Mouse (Mus musculus): ENCODE results near the gene Stpg4. TPM values are rescaled to one million over a fixed set of nuclear protein-coding genes. Genes with fewer than 3 reads are reported as not detected.
A peak's percentile ranks its signal among the peaks of the same experiment; 100 is the strongest.

Stpg4 gene
- total RNA-seq, 1 experiment from 2014 or later = 1.8 TPM

DNA sequence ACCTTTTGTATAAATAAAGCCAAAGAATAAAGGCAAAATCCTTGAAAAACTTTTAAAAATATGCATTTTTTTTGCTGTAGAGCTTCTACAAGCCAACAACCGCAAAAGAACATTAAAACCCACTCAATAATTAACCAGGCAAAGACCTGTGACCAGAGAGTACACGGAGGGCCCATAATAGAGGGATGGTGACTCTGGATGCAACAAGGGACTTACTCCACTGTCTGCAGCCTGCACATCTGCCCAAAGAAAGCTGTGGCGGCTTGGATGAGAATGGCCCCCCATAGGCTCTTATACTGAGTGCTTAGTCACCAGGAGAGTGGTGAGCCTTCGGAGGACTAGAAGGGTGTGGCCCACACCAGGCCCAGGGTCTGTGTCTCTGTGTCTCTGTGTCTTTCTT is 24.1 kb downstream of the Stpg4 start:
- ATAC-seq (replicated peaks in 1 of 2; ENCODE audit: insufficient read depth in 1 of 2, low FRiP score in 2 of 2, low TSS enrichment in 1 of 2, low read depth in 1 of 2, poor library complexity in 2 of 2, severe bottlenecking in 2 of 2) = no peak

DNA sequence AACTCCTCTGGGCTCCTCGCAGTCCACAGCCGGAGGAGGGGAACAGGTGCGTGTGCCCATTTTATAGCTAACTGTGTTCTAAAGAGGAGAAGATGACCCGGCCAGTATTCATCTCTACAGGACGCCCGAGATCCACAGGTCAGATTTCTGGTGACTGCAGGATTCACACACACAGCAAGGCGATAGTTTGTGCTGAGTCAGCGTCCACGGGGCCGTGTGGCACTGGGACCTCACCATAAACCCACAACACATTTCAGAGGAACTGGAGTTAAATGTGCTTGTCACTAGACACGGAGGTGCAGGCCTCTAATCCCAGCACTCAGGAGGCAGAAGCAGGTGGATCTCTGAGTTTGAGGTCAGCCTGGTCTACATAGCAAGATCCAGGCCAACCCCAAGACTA is 25.1 kb downstream of the Stpg4 start:
- no peak for ATAC-seq (replicated peaks in 1 of 2; ENCODE audit: insufficient read depth in 1 of 2, low FRiP score in 2 of 2, low TSS enrichment in 1 of 2, low read depth in 1 of 2, poor library complexity in 2 of 2, severe bottlenecking in 2 of 2)

GRCm38 (mm10) chr17:87397088-87397487 is 30.5 kb downstream of the Stpg4 start:
- no peak for ATAC-seq (replicated peaks in 1 of 2; ENCODE audit: insufficient read depth in 1 of 2, low FRiP score in 2 of 2, low TSS enrichment in 1 of 2, low read depth in 1 of 2, poor library complexity in 2 of 2, severe bottlenecking in 2 of 2)

DNA sequence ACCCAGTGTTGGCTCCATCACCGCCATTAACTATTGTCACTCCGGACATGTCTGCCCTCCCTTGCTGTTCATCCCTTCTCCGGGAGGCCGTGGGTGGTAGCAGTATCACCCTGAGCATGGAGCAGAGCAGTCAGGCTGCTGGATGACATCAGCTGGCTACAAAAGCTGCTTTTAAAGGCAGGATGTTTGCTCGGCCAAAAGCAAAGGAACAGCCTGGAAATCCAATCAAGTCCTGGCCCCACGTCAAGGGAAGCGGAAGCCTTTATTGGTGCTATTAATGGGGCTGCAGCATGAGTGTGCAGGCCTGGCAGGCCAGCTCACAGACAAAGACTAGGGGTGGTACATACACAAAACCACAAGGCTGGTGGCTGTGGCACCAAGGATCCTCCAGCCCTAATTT is 36.3 kb downstream of the Stpg4 start:
- no peak for ATAC-seq (replicated peaks in 1 of 2; ENCODE audit: insufficient read depth in 1 of 2, low FRiP score in 2 of 2, low TSS enrichment in 1 of 2, low read depth in 1 of 2, poor library complexity in 2 of 2, severe bottlenecking in 2 of 2)

GRCm38 (mm10) chr17:87387068-87387467 is 40.5 kb downstream of the Stpg4 start:
- 0 out of 4 replicates have a peak, but pooled peaks of 1 of the 2 experiments have one; percentile 39 for ATAC-seq (replicated peaks in 1 of 2; ENCODE audit: insufficient read depth in 1 of 2, low FRiP score in 2 of 2, low TSS enrichment in 1 of 2, low read depth in 1 of 2, poor library complexity in 2 of 2, severe bottlenecking in 2 of 2)

GRCm38 (mm10) chr17:87385835-87386234 is 41.7 kb downstream of the Stpg4 start:
- ATAC-seq (replicated peaks in 1 of 2; ENCODE audit: insufficient read depth in 1 of 2, low FRiP score in 2 of 2, low TSS enrichment in 1 of 2, low read depth in 1 of 2, poor library complexity in 2 of 2, severe bottlenecking in 2 of 2) = no peak

GRCm38 (mm10) chr17:87380681-87381080 is 46.9 kb downstream of the Stpg4 start:
- ATAC-seq (replicated peaks in 1 of 2; ENCODE audit: insufficient read depth in 1 of 2, low FRiP score in 2 of 2, low TSS enrichment in 1 of 2, low read depth in 1 of 2, poor library complexity in 2 of 2, severe bottlenecking in 2 of 2) = no peak

DNA sequence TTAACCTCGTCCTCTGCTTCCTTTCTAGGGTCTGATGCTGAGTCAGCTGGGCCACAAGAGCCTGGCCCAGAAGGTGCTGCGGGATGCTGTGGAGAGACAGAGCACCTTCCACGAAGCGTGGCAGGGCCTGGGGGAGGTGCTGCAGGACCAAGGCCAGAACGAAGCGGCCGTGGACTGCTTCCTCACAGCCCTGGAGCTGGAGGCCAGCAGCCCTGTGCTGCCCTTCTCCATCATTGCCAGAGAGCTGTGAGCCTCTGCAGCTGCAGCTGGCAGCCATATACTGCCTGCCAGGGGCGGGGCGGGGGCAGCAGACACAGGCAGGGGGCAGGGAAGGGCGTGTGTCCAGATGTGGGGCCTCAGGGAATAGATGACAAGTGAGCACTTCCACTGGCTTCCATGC is 47.7 kb downstream of the Stpg4 start:
- peak; percentile 26 to 44; a peak in 2 of 4 replicates for ATAC-seq (replicated peaks in 1 of 2; ENCODE audit: insufficient read depth in 1 of 2, low FRiP score in 2 of 2, low TSS enrichment in 1 of 2, low read depth in 1 of 2, poor library complexity in 2 of 2, severe bottlenecking in 2 of 2)

DNA sequence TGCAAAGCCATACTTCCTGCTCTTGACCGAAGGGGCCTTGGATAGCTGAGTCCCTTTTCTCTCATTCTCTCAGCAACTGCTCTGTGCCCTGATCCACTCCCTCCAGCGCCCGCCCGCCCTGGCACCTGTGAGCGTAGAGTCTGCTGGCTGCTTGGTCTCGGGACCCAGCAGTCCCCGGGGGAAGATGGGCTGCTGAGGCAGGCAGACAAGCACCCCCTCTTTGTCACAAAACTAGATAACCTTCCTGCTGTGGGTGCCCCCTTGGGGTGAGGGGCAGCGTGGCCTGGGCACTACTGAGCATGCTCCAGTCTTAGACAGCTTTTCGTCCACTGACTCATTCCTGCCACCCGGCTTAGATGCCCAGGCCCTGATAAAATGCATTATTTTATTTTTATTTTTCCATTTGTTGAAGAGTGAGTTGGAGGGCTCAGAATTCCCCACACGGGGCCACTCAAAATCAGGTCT is 48.3 kb downstream of the Stpg4 start:
- no peak for ATAC-seq (replicated peaks in 1 of 2; ENCODE audit: insufficient read depth in 1 of 2, low FRiP score in 2 of 2, low TSS enrichment in 1 of 2, low read depth in 1 of 2, poor library complexity in 2 of 2, severe bottlenecking in 2 of 2)

GRCm38 (mm10) chr17:87378354-87379159 is 49.0 kb downstream of the Stpg4 start:
- no peak for ATAC-seq (replicated peaks in 1 of 2; ENCODE audit: insufficient read depth in 1 of 2, low FRiP score in 2 of 2, low TSS enrichment in 1 of 2, low read depth in 1 of 2, poor library complexity in 2 of 2, severe bottlenecking in 2 of 2)

DNA sequence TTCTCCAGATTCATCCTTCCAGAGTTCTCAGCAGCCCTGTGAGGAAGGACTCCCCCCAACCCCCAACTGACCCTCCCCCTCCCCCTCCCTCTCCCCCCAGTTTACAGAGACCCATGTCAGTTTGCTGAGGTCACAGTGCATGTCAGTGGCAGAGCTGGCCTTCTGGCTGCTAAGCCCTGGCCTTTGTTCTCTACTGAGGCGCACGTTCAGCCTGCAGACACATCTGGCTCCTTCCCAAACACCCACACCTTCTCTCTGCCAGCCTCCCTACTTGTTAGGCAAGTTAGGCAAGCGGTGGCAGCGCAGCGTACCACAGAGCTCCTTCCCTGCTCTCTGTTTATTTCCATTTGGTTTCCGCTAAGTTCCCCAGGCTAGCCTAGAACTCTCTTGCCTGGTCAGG is 50.0 kb downstream of the Stpg4 start:
- no peak for ATAC-seq (replicated peaks in 1 of 2; ENCODE audit: insufficient read depth in 1 of 2, low FRiP score in 2 of 2, low TSS enrichment in 1 of 2, low read depth in 1 of 2, poor library complexity in 2 of 2, severe bottlenecking in 2 of 2)

DNA sequence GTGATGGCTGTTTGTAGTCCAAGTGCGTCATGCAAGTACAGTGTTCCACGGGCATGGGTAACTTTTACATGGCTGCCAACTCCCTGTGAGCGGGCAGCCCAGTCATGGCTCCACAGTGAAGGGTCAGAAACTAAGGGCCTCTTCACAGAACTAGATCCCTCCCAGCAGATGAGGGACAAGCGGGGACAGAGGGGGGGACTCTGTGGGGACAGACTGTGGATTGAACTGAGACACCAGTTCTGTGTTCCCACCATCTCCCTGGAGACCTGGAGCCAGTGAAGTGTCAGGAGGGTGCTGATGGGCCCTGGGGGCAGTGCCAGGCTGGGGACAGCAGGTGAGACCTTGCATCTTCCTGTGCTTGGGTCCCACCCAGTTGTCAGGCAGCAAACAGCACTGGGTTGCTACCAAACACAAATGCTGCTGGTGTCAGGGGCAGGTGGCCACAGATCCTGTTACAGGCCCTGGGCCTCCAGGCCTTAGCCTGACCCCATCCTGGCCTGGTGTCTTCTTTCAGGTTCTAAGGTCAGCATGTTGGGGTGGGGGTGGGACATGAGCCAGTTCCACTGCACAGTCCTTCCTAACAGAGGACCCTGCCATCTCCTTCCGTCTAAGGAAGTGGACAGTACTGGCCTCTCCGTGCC is 50.6 kb downstream of the Stpg4 start:
- no peak for ATAC-seq (replicated peaks in 1 of 2; ENCODE audit: insufficient read depth in 1 of 2, low FRiP score in 2 of 2, low TSS enrichment in 1 of 2, low read depth in 1 of 2, poor library complexity in 2 of 2, severe bottlenecking in 2 of 2)

DNA sequence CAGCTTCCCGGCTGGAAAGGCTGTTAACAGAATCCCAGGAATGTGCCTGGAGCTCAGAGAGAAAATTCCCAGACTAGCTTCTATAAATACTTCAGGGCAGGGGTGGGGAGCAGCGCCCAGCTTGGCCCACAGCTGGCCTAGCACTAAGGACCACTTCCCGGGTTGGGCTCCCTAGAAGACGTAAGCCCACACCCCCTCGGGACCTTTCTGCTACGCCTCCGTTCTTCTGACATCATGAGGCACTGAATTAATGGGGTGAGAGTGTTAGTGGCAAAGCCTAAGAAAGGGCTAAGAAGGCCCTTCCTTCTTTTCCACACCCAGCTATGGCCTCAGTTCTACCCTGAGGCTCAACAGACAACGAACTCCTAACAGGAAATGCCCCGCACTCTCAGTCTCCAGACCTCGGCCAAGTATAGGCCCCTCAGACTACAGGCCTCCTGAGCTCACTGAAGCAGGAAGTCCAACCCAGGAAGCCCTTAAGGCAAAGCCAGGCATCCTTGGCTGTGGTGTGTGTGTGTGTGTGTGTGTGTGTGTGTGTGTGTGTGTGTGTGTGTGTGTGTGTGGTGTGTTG is 51.5 kb downstream of the Stpg4 start:
- ATAC-seq (replicated peaks in 1 of 2; ENCODE audit: insufficient read depth in 1 of 2, low FRiP score in 2 of 2, low TSS enrichment in 1 of 2, low read depth in 1 of 2, poor library complexity in 2 of 2, severe bottlenecking in 2 of 2) = peak; percentile 25 to 38

GRCm38 (mm10) chr17:87373327-87373726 is 54.2 kb downstream of the Stpg4 start:
- no peak for ATAC-seq (replicated peaks in 1 of 2; ENCODE audit: insufficient read depth in 1 of 2, low FRiP score in 2 of 2, low TSS enrichment in 1 of 2, low read depth in 1 of 2, poor library complexity in 2 of 2, severe bottlenecking in 2 of 2)

DNA sequence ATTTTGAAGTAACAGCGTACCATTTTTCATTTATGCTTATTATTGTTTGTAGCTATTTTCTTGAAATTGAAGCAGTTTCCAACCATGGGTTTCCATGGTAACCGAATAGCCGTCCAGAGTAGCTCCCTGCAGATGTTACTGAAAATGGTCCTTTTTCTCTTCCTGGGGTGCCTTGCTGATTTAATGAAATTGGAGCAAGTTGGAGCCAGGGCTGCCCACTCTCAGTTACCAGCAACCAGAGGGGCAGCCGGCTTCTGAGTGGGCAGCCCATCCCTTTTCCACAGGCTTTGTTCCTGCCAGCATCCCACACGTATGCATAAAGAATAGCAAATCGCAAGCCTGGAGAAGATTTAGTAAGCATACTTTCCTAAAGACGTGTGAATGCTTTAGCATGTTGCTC is 55.4 kb downstream of the Stpg4 start:
- ATAC-seq (replicated peaks in 1 of 2; ENCODE audit: insufficient read depth in 1 of 2, low FRiP score in 2 of 2, low TSS enrichment in 1 of 2, low read depth in 1 of 2, poor library complexity in 2 of 2, severe bottlenecking in 2 of 2) = no peak

DNA sequence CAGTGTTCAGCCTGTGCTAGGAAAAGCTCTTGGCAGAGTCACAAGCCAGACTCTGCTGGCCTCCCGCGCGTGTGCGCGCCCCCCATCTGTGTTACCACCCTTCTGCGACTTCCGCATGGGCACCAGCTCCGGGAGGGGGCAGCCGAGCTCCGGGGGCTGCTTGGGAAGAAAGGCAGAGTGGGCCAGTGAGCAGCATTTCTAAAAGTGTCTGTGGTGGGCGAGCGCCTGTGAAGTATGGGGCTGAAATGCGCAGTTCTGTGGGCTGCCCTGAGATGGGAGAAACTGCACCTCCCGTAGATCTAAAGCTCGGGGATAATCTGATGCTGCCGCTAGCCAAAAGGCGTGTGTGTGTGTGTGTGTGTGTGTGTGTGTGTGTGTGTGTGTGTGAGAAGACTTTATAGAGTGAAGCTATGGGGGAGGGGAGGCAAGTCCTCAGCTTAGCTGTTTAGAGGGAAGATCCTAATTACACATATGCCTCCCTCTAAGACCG is 58.2 kb downstream of the Stpg4 start:
- no peak for ATAC-seq (replicated peaks in 1 of 2; ENCODE audit: insufficient read depth in 1 of 2, low FRiP score in 2 of 2, low TSS enrichment in 1 of 2, low read depth in 1 of 2, poor library complexity in 2 of 2, severe bottlenecking in 2 of 2)

DNA sequence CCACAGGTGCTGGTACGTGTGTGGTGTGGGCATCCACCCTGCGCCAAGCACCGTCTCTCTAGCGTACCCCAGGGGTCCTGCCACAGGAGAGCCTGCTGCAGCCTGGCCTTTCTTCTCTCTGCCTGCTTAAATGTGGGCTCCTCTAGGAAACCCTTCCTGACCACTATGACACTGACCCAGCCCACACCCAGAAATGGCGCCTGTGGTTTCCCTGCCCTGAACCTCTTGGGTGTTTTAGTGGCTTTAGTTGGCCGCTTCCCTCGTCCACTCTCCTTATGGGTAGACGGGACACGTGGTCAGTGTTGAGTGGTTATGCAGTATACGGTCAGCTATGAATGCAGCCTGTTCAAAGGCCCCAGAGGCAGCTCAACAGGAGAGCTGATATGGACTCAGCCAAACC is 59.1 kb downstream of the Stpg4 start:
- no peak for ATAC-seq (replicated peaks in 1 of 2; ENCODE audit: insufficient read depth in 1 of 2, low FRiP score in 2 of 2, low TSS enrichment in 1 of 2, low read depth in 1 of 2, poor library complexity in 2 of 2, severe bottlenecking in 2 of 2)

- ATAC-seq (replicated peaks in 1 of 2; ENCODE audit: insufficient read depth in 1 of 2, low FRiP score in 2 of 2, low TSS enrichment in 1 of 2, low read depth in 1 of 2, poor library complexity in 2 of 2, severe bottlenecking in 2 of 2) = no peak
Measured at GRCm38 (mm10) chr17:87367640-87368039, 59.9 kb downstream of the Stpg4 start.
